In genomic region chr12:113220447-113220846, GRCm38 (mm10) we compare ENCODE assay signal across 8 mouse cellular contexts. TPM values are rescaled to one million over a fixed set of nuclear protein-coding genes. Genes with fewer than 3 reads are reported as not detected.
DNase-seq lines count a peak whose midpoint lies in the region; ATAC-seq and TF ChIP-seq lines count a peak whose summit lies in the region.

No protein-coding gene starts in this region.

- no peaks in the 10 kb centered on the region for H3K36me3 ChIP-seq in MEL (ENCODE audit: control insufficient read depth in 1 of 2, insufficient read depth in 2 of 2, low read length in 2 of 2)
- no peaks in the 10 kb centered on the region for H3K36me3 ChIP-seq in hindbrain, embryonic 15.5 days

- H3K79me2 ChIP-seq in MEL (ENCODE audit: control insufficient read depth, insufficient read depth, low read length, poor library complexity): no peaks in the 10 kb centered on the region

- H3K27ac ChIP-seq in MEL (ENCODE audit: control insufficient read depth, low read depth, low read length): no peak overlapping the region
- H3K27ac ChIP-seq in hindbrain, embryonic 15.5 days (replicated peaks): no peak overlapping the region

- TF ChIP-seq CTCF in MEL (IDR thresholded peaks at IDR 0.05 in 2 of 3, conservative IDR thresholded peaks at IDR 0.05 in 1 of 3; ENCODE audit: control insufficient read depth in 1 of 3, insufficient read depth in 1 of 3, low read depth in 2 of 3, low read length in 3 of 3, poor library complexity in 1 of 3, severe bottlenecking in 1 of 3): peak in 2 of 3 experiments; percentile 89 to 98; a peak in 4 of 6 replicates
- TF ChIP-seq CTCF in brain, embryonic 14.5 days (IDR thresholded peaks at IDR 0.05; ENCODE audit: borderline replicate concordance, extremely low read depth, insufficient read depth, insufficient read length): peak; percentile 75; the same call in 1 of the 2 replicates

- ATAC-seq in hindbrain, embryonic 15.5 days (ENCODE audit: low FRiP score, low read depth): peak; percentile 48
- no peak for ATAC-seq in erythroblast, adult 5-6 weeks (replicated peaks; ENCODE audit: low FRiP score, poor library complexity, severe bottlenecking)

- no peak overlapping the region for H3K9ac ChIP-seq in MEL (ENCODE audit: control insufficient read depth, low read depth, low read length, poor library complexity, severe bottlenecking)
- no peak overlapping the region for H3K9ac ChIP-seq in hindbrain, embryonic 15.5 days

- no peak overlapping the region for H3K4me2 ChIP-seq in hindbrain, embryonic 15.5 days

- peak; percentile 98 for DNase-seq in MEL (ENCODE audit: low read depth, low spot score)
- DNase-seq in brain, embryonic 14.5 days (ENCODE audit: low read depth): peak; percentile 61
- peak; percentile 69 for DNase-seq in forelimb bud, embryonic 11.5 days (ENCODE audit: low read depth, low spot score)
- peak; percentile 39 for DNase-seq in left cerebral cortex, adult 11 months (ENCODE audit: low spot score)
- DNase-seq in lung, postnatal 36 days: peak; percentile 81
- DNase-seq in right cerebral cortex, postnatal 10 days (ENCODE audit: low spot score in 2 of 2): peak; percentile 73 to 83

- no peak overlapping the region for H3K4me3 ChIP-seq in MEL (ENCODE audit: control insufficient read depth in 1 of 2, insufficient read depth in 1 of 2, low read depth in 2 of 2, low read length in 2 of 2)
- H3K4me3 ChIP-seq in hindbrain, embryonic 15.5 days: no peak overlapping the region

- H3K27me3 ChIP-seq in MEL (ENCODE audit: control insufficient read depth in 1 of 2, insufficient read depth in 2 of 2, low read length in 2 of 2): no peaks in the 10 kb centered on the region
- no peaks in the 10 kb centered on the region for H3K27me3 ChIP-seq in hindbrain, embryonic 15.5 days

- H3K4me1 ChIP-seq in MEL (ENCODE audit: control insufficient read depth in 1 of 2, insufficient read depth in 2 of 2, low read length in 2 of 2): peaks cover 6 to 21% of the 10 kb centered on the region in 2 experiments
- no peaks in the 10 kb centered on the region for H3K4me1 ChIP-seq in hindbrain, embryonic 15.5 days (replicated peaks)

- TF ChIP-seq RAD21 in MEL (IDR thresholded peaks at IDR 0.05; ENCODE audit: low read depth, low read length): peak; percentile 91

- no peaks in the 10 kb centered on the region for H3K9me3 ChIP-seq in MEL (replicated peaks; ENCODE audit: insufficient read depth, low read length)
- H3K9me3 ChIP-seq in hindbrain, embryonic 15.5 days: no peaks in the 10 kb centered on the region

- no peak for TF ChIP-seq POLR2A in MEL (IDR thresholded peaks at IDR 0.05; ENCODE audit: control insufficient read depth in 1 of 2, insufficient read depth in 1 of 2, low read depth in 1 of 2, low read length in 2 of 2, poor library complexity in 1 of 2)
- no peak for TF ChIP-seq POLR2A in brain, embryonic 14.5 days (IDR thresholded peaks at IDR 0.05; ENCODE audit: borderline replicate concordance, extremely low read depth, insufficient read depth, insufficient read length, poor library complexity, severe bottlenecking)

- WGBS in hindbrain, embryonic 15.5 days: 42% methylated on average over 4 of the region's 4 CpGs

- peak in 1 of 2 experiments; percentile 16; a peak in 1 of 4 replicates for TF ChIP-seq EP300 in MEL (IDR thresholded peaks at IDR 0.05; ENCODE audit: low read depth in 1 of 2, low read length in 2 of 2)

TF ChIP-seq in MEL, 35 proteins besides CTCF, POLR2A, EP300 and RAD21:
- 0 out of 2 replicates have a peak, but pooled peaks have one; percentile 50 for TF ChIP-seq MAX (IDR thresholded peaks at IDR 0.05; ENCODE audit: low read length)
- peak; percentile 71 for TF ChIP-seq ZC3H11A (IDR thresholded peaks at IDR 0.05; ENCODE audit: low read depth, low read length)
- no peak; the same call in 1 of the 2 replicates for TF ChIP-seq TCF12 (IDR thresholded peaks at IDR 0.05; ENCODE audit: low read depth, low read length)
- 0 out of 4 replicates have a peak, but pooled peaks of 1 of the 2 experiments have one; percentile 10 for TF ChIP-seq USF2 (IDR thresholded peaks at IDR 0.05; ENCODE audit: borderline replicate concordance in 1 of 2, insufficient read depth in 1 of 2, low read depth in 1 of 2, low read length in 2 of 2)
- TF ChIP-seq HCFC1 (IDR thresholded peaks at IDR 0.05; ENCODE audit: low read depth, low read length): peak; percentile 60; the same call in 1 of the 2 replicates
- peak; percentile 68; the same call in 1 of the 2 replicates for TF ChIP-seq MAZ (IDR thresholded peaks at IDR 0.05; ENCODE audit: low read depth, low read length)
- TF ChIP-seq ELF1 (IDR thresholded peaks at IDR 0.05; ENCODE audit: low read depth, low read length): no peak
- TF ChIP-seq JUND (IDR thresholded peaks at IDR 0.05; ENCODE audit: low read depth, low read length): 0 out of 2 replicates have a peak, but pooled peaks have one; percentile 40
- no peak for TF ChIP-seq GATA1 (IDR thresholded peaks at IDR 0.05; ENCODE audit: low read depth, low read length)
- TF ChIP-seq SIN3A (IDR thresholded peaks at IDR 0.05; ENCODE audit: low read length): 0 out of 2 replicates have a peak, but pooled peaks have one; percentile 26
- peak; percentile 73 for TF ChIP-seq SMC3 (IDR thresholded peaks at IDR 0.05; ENCODE audit: low read depth, low read length)
- TF ChIP-seq MXI1 (IDR thresholded peaks at IDR 0.05; ENCODE audit: low read depth, low read length): peak; percentile 43; the same call in 1 of the 2 replicates

RNA-seq across cellular contexts. Expression of gene Tmem121, which starts 34.7 kb away (rescaled TPM):
- 14.4 and 17.0 TPM in 2 replicates for total RNA-seq in MEL (2012; rRNA removed)
- 10 to 100 TPM in 1 of 2 experiments, not detected in 1; 35.2 TPM for polyA plus RNA-seq in MEL (2012; ENCODE audit: insufficient read depth in 1 of 2, insufficient read length in 2 of 2, low read depth in 1 of 2, low replicate concordance in 2 of 2, missing spikeins in 1 of 2)
- 66.9 and 78.8 TPM in 2 replicates for polyA plus RNA-seq in brain, embryonic 14.5 days (2012; rRNA removed)
- 47.3 and 49.8 TPM in 2 replicates for polyA plus RNA-seq in hindbrain, embryonic 15.5 days (2015; fragmentation: Nextera tagmentation; extraction: Ambion mirVana)
- total RNA-seq in erythroblast, adult 5-6 weeks (2015; ENCODE audit: low replicate concordance): not detected in 2 replicates
- 1.0 TPM in 1 of 2 replicates, not detected in the other for total RNA-seq in erythroblast, adult 5-6 weeks (2017; ENCODE audit: low replicate concordance)

Comparison
In these comparisons a context has a peak if more than half of its experiments do, and no peak if none do; other contexts are left out.
1. DNase-seq: peak in every context shown above with its lines; median percentile 98 in MEL; 81 in lung, postnatal 36 days; 78 in right cerebral cortex, postnatal 10 days; 69 in forelimb bud, embryonic 11.5 days; 61 in brain, embryonic 14.5 days; 39 in left cerebral cortex, adult 11 months.